17 mouse cellular contexts compared by ENCODE assay signal in genomic region chr5:131241689-131242088, GRCm38 (mm10).
DNase-seq lines count a peak whose midpoint lies in the region; ATAC-seq and TF ChIP-seq lines count a peak whose summit lies in the region.
"Had no signal": no experiment of that assay in that cellular context is flagged by ENCODE, and none has a peak within 500 bp of the region (broad histone marks: within the 10 kb centered on the region; RNA-seq: fewer than 3 reads in every experiment).

No protein-coding gene starts in this region.

- TF ChIP-seq CTCF in left cerebral cortex, adult 2 months (IDR thresholded peaks at IDR 0.05): no peak
- TF ChIP-seq CTCF in brain, embryonic 14.5 days (IDR thresholded peaks at IDR 0.05; ENCODE audit: borderline replicate concordance, extremely low read depth, insufficient read depth, insufficient read length): no peak

- H3K9me3 ChIP-seq in heart, embryonic 16.5 days (replicated peaks; ENCODE audit: control insufficient read depth, low read length): peaks cover 3% of the 10 kb centered on the region; the same call in 1 of the 2 replicates
- no peaks in the 10 kb centered on the region for H3K9me3 ChIP-seq in midbrain, embryonic 11.5 days (ENCODE audit: control insufficient read depth, low read length)
- H3K9me3 ChIP-seq in hindbrain, embryonic 16.5 days (ENCODE audit: control insufficient read depth, low read length): no peaks in the 10 kb centered on the region
- H3K9me3 ChIP-seq: embryonic facial prominence, embryonic 13.5 days; forebrain, embryonic 13.5 days; neural tube, embryonic 12.5 days had no signal

- TF ChIP-seq POLR2A in brain, embryonic 14.5 days (IDR thresholded peaks at IDR 0.05; ENCODE audit: borderline replicate concordance, extremely low read depth, insufficient read depth, insufficient read length, poor library complexity, severe bottlenecking): no peak

- no peak overlapping the region for H3K4me2 ChIP-seq in heart, embryonic 16.5 days (ENCODE audit: low read depth, low read length)
- no peak overlapping the region for H3K4me2 ChIP-seq in midbrain, embryonic 11.5 days
- no peak overlapping the region for H3K4me2 ChIP-seq in hindbrain, embryonic 16.5 days (ENCODE audit: low read length)
- H3K4me2 ChIP-seq: embryonic facial prominence, embryonic 13.5 days; forebrain, embryonic 13.5 days; neural tube, embryonic 12.5 days had no signal

- no peak for DNase-seq in heart, postnatal 4 days
- peak; percentile 12 to 19 for DNase-seq in left cerebral cortex, adult 18-20 months (ENCODE audit: low spot score in 2 of 2)
- no peak for DNase-seq in left cerebral cortex, adult 2 months (ENCODE audit: extremely low spot score in 1 of 2, low spot score in 2 of 2)
- DNase-seq in brain, adult 2 months (ENCODE audit: low read depth, low spot score): peak; percentile 83
- DNase-seq in brain, embryonic 14.5 days (ENCODE audit: low read depth): peak; percentile 74
- DNase-seq in midbrain, embryonic 11.5 days (ENCODE audit: low spot score, missing footprints): no peak
- DNase-seq: cerebellum, postnatal 36 days; gastrocnemius, postnatal 36 days; midbrain, embryonic 14.5 days had no signal

- peaks cover 3% of the 10 kb centered on the region for H3K4me1 ChIP-seq in heart, embryonic 16.5 days (ENCODE audit: control insufficient read depth, insufficient read depth, low read length)
- H3K4me1 ChIP-seq in midbrain, embryonic 11.5 days (ENCODE audit: control insufficient read depth, insufficient read depth, low read length): no peaks in the 10 kb centered on the region
- H3K4me1 ChIP-seq in hindbrain, embryonic 16.5 days (ENCODE audit: control insufficient read depth, insufficient read depth, low read depth, low read length): no peaks in the 10 kb centered on the region
- H3K4me1 ChIP-seq: embryonic facial prominence, embryonic 13.5 days; neural tube, embryonic 12.5 days had no signal

- 50% methylated on average over 4 of the region's 4 CpGs for WGBS in heart, embryonic 16.5 days
- WGBS in midbrain, embryonic 11.5 days: 96% methylated on average over 4 of the region's 4 CpGs
- 85% methylated on average over 4 of the region's 4 CpGs for WGBS in hindbrain, embryonic 16.5 days

- ATAC-seq in heart, embryonic 16.5 days (replicated peaks; ENCODE audit: extremely low read depth, insufficient read depth, low FRiP score): peak; percentile 63
- no peak for ATAC-seq in midbrain, embryonic 11.5 days (ENCODE audit: low FRiP score)
- ATAC-seq in hindbrain, embryonic 16.5 days: no peak
- ATAC-seq: forebrain, embryonic 13.5 days; intestine, embryonic 16.5 days; Patski had no signal

- H3K27ac ChIP-seq in heart, embryonic 16.5 days (ENCODE audit: low read length): no peak overlapping the region
- no peak overlapping the region for H3K27ac ChIP-seq in left cerebral cortex, adult 2 months
- H3K27ac ChIP-seq in midbrain, embryonic 11.5 days (ENCODE audit: low read depth, low read length): no peak overlapping the region
- H3K27ac ChIP-seq in hindbrain, embryonic 16.5 days (ENCODE audit: low read depth, low read length): no peak overlapping the region
- H3K27ac ChIP-seq: embryonic facial prominence, embryonic 13.5 days; forebrain, embryonic 13.5 days; liver, embryonic 14.5 days; neural tube, embryonic 12.5 days had no signal

- H3K27me3 ChIP-seq in heart, embryonic 16.5 days (ENCODE audit: control insufficient read depth, insufficient read depth, low read length): no peaks in the 10 kb centered on the region
- no peaks in the 10 kb centered on the region for H3K27me3 ChIP-seq in midbrain, embryonic 11.5 days (ENCODE audit: control insufficient read depth, insufficient read depth, low read length)
- H3K27me3 ChIP-seq in hindbrain, embryonic 16.5 days (replicated peaks; ENCODE audit: control insufficient read depth, insufficient read depth, low read length): no peaks in the 10 kb centered on the region
- H3K27me3 ChIP-seq: embryonic facial prominence, embryonic 13.5 days; forebrain, embryonic 13.5 days; neural tube, embryonic 12.5 days; Patski had no signal

- intact Hi-C loops in left cerebral cortex, adult 2 months (cut with DNase I): no loop called here

- H3K4me3 ChIP-seq in heart, embryonic 16.5 days (ENCODE audit: low read length): no peak overlapping the region
- no peak overlapping the region for H3K4me3 ChIP-seq in left cerebral cortex, adult 2 months
- no peak overlapping the region for H3K4me3 ChIP-seq in midbrain, embryonic 11.5 days (ENCODE audit: low read depth, low read length)
- H3K4me3 ChIP-seq in hindbrain, embryonic 16.5 days (ENCODE audit: low read length): no peak overlapping the region
- H3K4me3 ChIP-seq: embryonic facial prominence, embryonic 13.5 days; forebrain, embryonic 13.5 days; neural tube, embryonic 12.5 days had no signal

- no peak overlapping the region for H3K9ac ChIP-seq in heart, embryonic 16.5 days (ENCODE audit: low read length)
- H3K9ac ChIP-seq in midbrain, embryonic 11.5 days (ENCODE audit: low read length): no peak overlapping the region
- no peak overlapping the region for H3K9ac ChIP-seq in hindbrain, embryonic 16.5 days (ENCODE audit: low read depth, low read length)
- H3K9ac ChIP-seq: embryonic facial prominence, embryonic 13.5 days; forebrain, embryonic 13.5 days; liver, embryonic 14.5 days; neural tube, embryonic 12.5 days had no signal

- no peaks in the 10 kb centered on the region for H3K36me3 ChIP-seq in heart, embryonic 16.5 days (ENCODE audit: control insufficient read depth, insufficient read depth)
- no peaks in the 10 kb centered on the region for H3K36me3 ChIP-seq in midbrain, embryonic 11.5 days (ENCODE audit: control insufficient read depth, insufficient read depth, low read length)
- no peaks in the 10 kb centered on the region for H3K36me3 ChIP-seq in hindbrain, embryonic 16.5 days (ENCODE audit: control insufficient read depth, insufficient read depth, low read length)
- H3K36me3 ChIP-seq: embryonic facial prominence, embryonic 13.5 days; neural tube, embryonic 12.5 days had no signal

Comparison
In these comparisons a context has a peak if more than half of its experiments do, and no peak if none do; other contexts are left out.
1. DNase-seq: peak in left cerebral cortex, adult 18-20 months (2 of 2), brain, adult 2 months (single experiment) and brain, embryonic 14.5 days (single experiment); none in heart, postnatal 4 days (single experiment), left cerebral cortex, adult 2 months (0 of 2) and midbrain, embryonic 11.5 days (single experiment).